Mouse (Mus musculus): ENCODE results near the gene Rere.
"Not testable (repeated sequence)": the region's sequence is repeated elsewhere in the genome, so short reads cannot be mapped to it uniquely, and the experiment has no call there.

Gene Rere

DNA sequence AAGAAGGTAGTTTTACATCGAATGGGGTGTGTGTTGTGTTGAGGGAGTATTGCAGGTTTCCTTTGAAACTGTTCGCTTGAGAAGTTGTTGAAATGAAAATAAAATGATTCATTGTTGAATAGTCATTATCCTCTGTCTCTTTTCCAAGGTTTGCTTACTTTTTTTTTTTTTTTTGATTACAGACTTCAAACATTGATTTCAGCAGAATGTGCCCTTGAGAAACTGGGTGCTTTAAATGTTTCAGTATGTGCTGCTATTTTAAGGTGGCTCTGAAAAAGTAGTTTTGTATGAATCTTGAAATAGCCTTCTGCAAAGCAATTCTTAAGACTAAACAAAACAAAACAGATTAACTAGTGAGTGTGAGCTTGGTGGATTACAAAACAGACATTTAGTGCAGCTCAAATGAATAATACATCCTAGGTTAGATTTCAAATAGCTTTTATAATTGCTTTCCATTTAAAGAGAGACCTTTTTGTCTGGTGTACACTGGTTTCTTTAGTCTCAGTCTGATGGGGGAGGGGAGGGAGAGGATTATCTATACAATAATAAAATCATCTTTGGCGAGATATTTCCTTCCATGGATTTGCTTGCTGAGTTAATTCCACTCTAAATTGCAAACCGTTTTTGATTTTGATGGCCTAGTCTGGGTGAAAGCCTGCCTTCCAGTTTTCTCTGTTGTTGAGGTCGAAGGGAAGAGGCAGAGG, 1.3 kb downstream of the Rere start:
- DNase-seq (ENCODE audit: extremely low read depth, low read depth): no peak

DNA sequence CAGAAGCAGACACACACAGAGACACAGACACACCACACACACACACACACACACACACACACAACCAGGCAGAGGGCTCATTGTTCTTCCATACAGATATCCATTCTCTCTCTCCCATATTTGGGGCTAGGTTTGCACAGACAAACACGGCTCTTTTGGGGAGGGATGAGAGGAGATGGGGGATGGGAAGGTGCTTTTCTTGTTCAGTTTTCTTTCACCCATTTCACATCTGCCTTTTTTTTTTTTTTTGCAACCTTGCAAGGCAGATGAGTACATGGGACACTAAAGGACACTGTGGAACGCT, 1.8 kb downstream of the Rere start:
- DNase-seq (ENCODE audit: extremely low read depth, low read depth): no peak

DNA sequence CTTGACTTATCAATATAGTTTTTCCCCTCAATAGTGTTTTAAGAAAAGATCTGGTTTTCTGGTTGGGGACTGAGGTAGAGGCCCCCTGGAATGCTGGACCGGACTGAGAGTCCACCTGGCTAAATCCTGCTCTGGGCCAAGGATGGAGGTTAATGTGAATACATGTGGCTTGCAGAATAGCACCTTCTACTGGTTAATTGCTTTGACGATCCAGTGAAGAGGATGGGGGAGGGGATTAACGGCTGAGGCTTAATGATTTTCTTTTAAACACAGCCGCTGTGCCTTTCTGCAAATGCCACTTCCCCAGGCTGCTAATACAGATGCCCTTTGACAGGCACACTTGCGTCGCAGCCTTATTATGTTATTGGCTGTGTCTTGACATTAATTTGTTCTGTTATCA, 2.5 kb downstream of the Rere start:
- no peak for DNase-seq (ENCODE audit: extremely low read depth, low read depth)

DNA sequence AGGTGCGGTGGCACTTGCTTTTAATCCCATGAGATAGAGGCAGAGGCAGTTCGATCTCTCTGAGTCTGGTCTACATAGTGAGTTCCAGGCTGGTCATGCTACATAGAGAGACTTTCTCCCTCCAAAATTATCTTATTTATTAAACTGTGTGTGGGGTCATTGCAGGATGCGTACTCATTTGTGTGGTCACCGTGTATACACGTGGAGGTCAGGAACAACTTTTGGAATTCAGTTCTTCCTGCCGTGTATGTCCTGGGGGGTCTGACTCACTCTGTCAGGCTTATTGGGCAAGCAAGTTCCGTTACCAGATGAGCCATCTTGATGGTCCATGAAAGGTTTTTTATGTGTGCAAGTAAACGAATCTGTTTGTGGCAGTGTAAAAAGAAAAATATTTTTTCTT, 5.5 kb downstream of the Rere start:
- no peak for DNase-seq (ENCODE audit: extremely low read depth, low read depth)

DNA sequence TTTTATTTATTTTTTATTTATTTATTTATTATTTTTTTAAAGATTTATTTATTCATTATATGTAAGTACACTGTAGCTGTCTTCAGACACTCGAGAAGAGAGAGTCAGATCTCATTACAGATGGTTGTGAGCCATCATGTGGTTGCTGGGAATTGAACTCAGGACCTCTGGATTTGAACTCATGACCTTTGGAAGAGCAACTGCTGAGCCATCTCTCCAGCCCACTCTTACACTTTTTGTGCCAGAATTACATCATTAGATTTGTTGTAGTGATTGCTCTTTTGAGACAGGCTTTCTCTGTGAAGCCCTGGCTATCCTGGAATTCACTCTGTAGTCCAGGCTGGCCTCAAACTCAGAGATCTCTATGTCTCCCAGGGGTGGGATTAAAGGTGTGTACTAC, 6.0 kb downstream of the Rere start:
- not testable (repeated sequence) for DNase-seq (ENCODE audit: extremely low read depth, low read depth)

DNA sequence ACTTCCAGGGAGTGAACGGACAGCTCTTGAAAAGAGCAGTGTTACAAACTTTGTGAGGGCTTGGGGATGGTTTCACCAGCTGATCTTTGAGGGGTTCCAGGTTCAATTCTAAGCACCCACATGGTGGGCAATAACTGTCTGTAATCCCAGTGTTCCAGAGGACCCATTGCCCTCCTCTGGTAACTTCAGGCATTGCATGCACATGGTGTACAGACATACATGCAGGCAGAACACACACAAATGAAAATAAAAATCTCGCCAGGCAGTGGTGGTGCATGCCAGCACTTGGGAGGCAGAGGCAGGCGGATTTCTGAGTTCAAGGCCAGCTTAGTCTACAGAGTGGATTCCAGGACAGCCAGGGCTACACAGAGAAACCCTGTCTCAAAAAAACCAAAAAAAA, 10.5 kb downstream of the Rere start:
- no peak for DNase-seq (ENCODE audit: extremely low read depth, low read depth)

DNA sequence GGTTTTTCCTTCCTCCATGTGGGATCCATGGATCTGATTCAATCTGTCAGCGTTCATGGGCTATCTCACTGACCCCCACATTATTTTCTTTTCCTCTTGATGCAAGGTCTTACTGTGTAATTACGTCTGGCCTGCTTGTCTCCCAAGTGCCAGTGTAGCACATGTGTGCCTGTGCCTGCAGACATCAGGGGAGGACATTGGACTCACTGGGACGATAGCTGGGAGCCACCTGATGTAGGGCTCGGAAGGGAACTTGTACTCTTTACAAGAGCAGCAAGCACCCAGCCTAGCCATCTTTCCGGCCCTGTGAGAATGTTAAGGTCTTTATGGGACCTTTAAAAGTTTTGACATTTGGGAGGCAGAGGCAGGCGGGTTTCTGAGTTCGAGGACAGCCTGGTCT, 13.4 kb downstream of the Rere start:
- DNase-seq (ENCODE audit: extremely low read depth, low read depth): no peak

DNA sequence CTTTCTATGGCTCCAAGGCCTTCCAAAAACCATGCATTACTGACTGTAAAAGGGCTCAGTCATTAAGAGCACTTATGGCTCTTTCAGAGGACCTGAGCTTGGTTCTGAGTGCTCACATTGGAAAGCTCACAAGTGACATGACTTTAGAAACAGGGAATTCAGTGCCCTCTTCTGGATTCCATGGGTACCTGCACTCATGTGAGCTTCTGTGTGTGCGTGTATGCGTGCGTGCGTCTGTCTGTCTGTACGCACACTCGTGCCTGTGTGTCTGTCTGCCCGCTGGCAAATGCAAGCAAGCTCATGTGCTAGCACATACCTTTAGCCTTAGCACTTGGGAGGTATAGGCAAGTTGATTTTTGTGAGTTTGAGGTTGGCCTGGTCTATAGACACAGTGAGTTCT, 14.5 kb downstream of the Rere start:
- no peak for DNase-seq (ENCODE audit: extremely low read depth, low read depth)

DNA sequence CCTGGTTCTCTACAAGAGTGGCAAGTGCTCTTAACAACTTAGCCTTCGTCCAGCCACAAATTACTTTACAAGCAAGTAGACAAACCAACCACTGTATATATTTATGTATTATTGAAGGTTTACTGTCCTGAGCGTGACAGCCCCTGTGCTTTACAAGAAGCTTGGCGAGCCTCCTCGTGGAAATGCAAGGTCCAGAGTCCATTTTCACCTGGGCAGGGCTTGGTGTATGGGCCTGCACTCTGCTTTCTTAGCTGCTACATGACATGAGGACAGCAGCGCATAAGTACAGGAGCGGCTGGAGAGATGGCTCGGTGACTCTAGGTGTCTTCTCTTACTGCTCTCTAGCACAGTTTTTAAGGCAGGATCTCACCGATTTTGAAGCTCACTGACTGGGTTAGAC, 21.3 kb downstream of the Rere start:
- no peak for DNase-seq (ENCODE audit: extremely low read depth, low read depth)

DNA sequence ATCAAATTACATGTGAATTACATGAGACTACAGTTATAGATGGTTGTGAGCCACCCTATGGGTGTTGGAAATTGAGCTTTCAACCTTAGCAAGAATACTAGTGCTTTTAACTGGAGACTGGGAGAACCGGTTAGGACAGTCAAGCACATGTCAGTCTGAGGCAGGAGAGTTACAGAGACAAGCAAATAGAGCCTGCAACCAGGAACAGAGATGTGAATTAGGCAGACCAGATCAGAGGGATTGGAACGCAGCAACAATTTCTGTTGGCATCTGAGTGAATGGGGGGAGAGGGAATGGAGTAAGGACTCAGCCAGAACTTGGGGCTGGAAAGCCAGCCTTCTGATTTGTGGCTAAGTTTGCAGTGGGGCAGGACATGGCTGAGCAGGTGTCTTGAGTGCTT, 25.3 kb downstream of the Rere start:
- no peak for DNase-seq (ENCODE audit: extremely low read depth, low read depth)

DNA sequence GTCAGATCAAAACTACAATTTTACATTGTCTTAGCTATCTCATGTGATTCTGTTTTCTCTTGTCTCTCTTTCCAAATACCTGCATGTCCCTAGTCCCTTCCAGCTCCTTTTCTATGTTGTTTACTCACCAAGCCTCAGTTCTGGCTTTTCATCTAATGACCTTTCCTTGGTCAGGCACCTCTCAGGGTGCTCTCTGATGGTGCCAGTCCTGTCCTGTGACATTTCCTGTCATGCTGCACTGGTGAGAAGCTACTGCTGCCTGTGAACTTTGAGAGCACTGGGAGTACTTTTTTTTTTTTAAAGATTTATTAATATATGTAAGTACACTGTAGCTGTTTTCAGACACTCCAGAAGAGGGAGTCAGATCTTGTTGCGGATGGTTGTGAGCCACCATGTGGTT, 25.8 kb downstream of the Rere start:
- no peak for DNase-seq (ENCODE audit: extremely low read depth, low read depth)

DNA sequence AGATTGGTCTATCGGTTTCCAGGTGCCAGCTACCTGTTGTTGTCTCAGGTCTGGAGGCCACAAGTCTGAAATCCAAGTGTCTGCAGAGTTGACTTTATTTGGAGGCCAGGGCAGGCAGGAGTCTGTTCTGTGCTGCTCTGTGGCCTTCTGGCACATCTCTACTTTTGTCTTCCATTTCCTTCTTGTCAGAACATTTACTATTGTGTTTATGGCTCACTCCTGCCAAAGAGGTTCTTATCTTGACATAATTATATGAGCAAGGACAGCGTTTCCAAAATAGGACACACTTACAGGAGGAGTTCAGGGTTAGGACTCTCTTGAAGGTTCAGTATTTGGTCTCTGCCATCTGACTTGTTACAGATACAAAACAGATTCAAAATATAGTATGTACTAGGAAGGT, 30.0 kb downstream of the Rere start:
- no peak for DNase-seq (ENCODE audit: extremely low read depth, low read depth)

DNA sequence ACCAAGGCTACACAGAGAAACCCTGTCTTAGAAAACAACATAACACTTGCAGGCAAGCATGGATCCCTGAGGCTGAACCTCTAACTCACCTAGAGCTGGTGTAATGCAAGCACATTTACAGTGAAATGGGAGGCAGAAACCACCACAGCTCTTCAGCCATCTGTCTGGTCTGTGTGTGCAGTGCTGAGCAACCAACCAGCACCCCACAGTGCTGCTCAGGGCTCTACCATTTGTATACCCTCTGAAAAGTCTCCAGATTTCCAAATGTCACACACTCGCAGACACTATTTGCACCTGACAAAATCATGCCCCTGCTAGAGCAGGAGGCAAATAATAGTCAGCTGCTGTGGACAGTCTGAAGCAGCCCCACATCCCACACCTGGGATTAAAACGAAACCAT, 31.2 kb downstream of the Rere start:
- DNase-seq (ENCODE audit: extremely low read depth, low read depth): no peak

DNA sequence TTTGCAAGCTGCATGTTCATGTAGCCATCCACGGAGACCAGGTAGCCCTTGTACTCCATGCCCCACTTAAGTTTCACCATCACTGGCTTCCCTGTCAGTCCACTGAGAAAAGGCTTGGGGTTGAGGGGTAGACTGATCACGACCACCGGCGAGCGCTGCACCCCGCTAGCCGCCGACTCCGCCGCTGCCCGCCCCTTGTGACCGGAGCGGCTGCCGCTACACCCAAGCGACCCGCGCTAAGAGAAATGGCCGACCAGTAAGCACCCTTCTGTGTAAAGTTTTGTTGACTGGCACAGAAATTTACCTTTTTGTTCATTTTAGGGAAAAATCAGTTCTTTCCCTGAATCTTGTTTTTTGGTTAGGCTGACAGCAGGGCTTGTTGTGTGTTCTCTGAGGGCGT, 33.9 kb downstream of the Rere start:
- no peak for DNase-seq (ENCODE audit: extremely low read depth, low read depth)

DNA sequence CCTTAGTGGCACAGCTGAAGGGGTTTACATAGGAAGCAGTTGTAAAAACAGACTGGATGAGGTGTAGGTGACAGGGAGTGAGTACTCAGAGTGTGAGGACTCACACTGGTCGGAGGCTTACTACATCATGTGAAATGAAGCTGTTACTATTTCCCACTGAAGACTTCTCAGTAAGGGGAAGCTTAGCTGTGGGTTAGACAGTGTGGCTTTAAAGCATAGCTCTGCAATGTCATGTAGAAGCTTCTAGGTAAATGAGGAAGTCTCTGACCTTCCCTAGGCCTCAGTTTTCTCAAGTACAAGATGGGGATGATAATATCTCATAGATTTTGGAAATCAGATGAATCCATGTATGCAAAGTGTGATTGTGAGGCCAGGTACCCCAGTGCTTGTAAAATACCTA, 35.1 kb downstream of the Rere start:
- peak; percentile 56 for DNase-seq (ENCODE audit: extremely low read depth, low read depth)

DNA sequence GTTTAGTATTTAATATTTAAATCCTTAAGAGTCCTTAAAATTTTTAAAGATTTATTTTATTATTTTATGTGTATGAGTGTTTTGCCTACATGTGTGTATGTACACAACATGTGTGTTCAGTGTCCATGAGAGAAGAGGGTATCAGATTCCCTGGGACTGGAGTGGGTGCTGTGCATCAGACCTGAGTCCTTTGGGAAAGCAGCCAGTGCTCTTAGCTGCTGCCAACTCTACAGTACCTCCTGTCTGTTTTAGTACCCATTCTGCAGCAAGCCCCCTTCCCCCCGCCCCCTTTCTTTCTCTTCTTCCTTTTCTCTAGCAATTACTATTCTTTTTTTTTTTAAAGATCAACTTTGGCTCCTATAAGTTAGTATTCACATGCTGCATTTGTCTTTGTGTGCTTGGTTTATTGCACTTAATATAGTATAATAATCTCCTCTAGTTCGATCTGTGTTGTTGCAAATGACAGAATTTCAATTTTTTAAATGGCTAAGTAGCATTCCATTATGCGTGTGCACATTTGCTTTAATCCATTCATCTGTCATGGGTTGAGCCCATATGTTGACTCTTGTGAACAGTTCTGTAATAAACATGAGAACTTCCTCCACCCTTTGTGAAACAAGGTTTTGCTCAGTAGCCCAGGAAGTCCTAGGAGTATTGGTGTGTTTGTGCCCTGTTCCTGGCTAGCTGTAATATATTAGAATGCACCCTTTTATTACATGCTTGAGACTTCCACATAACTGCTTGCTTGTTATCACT, 43.8 kb downstream of the Rere start:
- no peak for DNase-seq (ENCODE audit: extremely low read depth, low read depth)

DNA sequence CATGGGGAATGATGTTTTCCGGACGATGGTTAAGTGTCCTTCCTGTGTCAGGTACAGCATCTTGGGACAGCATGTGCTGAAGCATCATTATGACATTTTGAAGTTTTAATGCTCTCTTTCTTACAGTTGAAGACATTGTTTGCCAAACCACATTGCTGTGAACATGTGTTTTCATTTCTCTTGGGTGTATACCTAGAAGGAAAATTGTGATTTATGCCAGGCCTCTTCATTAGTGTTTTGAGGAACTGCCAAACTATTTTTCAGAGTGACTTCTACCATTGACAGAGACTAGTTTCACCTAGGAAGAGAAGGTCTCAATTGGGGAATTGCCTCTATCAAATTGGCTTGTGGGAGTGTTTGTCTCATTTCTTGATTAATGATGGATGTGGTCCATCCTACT, 44.6 kb downstream of the Rere start:
- no peak for DNase-seq (ENCODE audit: extremely low read depth, low read depth)

DNA sequence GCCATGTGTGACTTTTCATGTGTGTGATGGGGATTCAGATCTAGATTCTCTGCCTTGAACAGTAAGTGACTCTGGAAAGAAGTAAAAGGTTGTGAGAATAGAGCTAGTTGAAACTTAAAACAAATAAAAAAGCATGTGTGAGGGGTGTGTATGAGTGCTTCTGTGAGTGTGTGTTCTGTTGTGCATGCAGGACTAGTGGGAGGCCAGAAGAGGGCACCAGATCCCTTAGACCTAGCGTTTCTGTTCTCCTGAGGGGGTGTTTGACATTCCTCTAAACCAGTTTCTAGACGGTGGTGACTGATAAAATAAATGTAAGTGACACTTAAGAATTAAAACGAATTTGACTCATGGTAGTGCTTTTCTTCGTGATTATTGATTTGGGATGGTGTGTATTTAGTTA, 46.0 kb downstream of the Rere start:
- DNase-seq (ENCODE audit: extremely low read depth, low read depth): no peak

DNA sequence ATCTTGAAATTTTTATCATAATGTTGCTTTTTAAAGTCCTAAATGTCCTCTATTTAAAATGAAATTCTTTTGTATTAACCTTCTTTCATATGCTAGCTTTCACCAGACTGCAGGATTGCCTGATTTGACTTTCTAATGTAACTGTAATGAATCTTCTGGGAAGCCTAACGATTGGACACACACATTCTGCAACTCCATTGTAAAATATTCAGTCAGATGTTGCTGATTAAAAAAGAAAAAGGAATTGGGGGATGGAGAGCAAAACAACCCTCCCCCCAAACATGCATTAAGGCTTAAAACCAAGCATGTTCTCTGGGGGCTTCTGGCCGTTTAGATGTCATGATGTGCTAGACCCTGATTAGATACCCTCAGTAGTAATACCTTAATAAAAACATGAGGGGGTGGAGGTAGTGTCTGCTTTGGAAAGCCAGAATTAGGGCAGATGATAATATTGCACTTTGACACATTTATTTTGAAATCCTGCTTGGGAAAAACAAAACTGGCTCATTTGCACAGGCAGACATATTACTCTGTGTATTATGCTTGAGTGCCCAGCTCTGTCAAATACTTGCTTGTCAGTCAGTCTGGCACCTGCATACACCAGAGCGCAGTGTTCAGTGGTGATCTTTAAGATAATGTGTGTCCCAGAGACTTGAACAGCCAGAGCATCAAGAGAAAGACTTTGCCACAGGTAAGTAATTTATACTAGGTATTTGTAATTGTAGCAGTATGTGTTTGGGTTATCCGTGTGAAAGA, 52.7 kb downstream of the Rere start:
- no peak for DNase-seq (ENCODE audit: extremely low read depth, low read depth)

DNA sequence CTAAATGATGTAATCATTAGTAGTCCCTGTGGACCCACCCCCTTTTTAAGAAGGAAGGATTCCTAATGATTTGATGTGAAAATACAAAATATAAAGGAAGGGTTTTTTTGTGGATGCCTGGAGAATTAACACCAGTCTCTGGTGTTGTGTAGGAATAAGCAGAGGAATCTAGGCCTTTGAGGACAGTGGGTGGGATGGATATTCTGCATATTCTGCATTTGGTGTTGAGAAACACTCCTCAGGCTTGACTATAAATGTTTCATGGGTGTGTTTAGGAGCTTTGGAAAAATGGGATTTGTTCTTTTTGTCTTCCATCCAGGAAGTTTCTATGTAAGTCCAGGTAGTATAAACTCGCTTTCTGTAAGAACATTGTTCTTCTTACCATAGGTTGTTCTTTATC, 55.8 kb downstream of the Rere start:
- no peak for DNase-seq (ENCODE audit: extremely low read depth, low read depth)

DNA sequence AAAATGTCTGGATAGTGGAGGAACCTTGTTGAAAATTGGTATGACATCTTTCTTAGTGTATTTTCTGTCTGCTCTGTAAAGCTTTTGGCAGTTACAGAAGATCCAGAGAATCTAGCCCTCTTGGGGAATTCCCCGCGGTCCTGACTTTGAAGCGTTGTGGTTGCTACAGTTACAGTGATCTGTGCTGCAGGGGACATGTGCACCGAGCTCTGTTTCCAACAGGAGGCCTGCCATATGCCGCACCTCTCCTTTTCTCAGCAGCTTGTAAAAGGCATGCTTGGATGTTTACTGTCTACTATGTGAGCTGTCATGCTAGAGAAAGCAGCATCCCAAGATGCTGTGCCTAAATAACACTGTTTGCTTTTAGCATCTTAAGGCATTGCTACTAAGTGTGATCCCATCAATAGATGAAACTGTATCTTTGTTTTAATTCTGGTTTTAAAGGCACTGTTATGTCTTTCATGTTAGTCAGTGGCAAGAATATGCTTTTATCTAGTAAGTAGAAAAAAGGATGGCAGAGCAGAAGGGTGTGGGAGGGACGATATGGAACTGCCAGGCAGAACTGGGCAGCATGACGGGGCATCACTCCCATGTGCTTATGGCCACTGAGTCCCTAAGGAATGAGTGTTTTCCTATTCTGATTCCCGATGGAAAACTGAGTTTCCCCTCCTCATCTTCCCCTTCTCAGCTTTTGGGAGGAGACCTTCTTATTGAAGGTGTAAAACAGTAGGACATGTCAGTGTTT, 57.6 kb downstream of the Rere start:
- DNase-seq (ENCODE audit: extremely low read depth, low read depth): no peak
